Mouse (Mus musculus) spleen, adult 12 weeks (tissue): ENCODE data around the gene D8Ertd738e.
A peak's percentile ranks its signal among the peaks of the same experiment; 100 is the strongest.
"Not testable (repeated sequence)": the region's sequence is repeated elsewhere in the genome, so short reads cannot be mapped to it uniquely, and the experiment has no call there.

Source experiments
- DNase-seq: peaks from one replicate; pipeline ENCODE4 v3.0.0; 2022; ENCODE audit warnings: low spot score

The D8Ertd738e gene

DNA sequence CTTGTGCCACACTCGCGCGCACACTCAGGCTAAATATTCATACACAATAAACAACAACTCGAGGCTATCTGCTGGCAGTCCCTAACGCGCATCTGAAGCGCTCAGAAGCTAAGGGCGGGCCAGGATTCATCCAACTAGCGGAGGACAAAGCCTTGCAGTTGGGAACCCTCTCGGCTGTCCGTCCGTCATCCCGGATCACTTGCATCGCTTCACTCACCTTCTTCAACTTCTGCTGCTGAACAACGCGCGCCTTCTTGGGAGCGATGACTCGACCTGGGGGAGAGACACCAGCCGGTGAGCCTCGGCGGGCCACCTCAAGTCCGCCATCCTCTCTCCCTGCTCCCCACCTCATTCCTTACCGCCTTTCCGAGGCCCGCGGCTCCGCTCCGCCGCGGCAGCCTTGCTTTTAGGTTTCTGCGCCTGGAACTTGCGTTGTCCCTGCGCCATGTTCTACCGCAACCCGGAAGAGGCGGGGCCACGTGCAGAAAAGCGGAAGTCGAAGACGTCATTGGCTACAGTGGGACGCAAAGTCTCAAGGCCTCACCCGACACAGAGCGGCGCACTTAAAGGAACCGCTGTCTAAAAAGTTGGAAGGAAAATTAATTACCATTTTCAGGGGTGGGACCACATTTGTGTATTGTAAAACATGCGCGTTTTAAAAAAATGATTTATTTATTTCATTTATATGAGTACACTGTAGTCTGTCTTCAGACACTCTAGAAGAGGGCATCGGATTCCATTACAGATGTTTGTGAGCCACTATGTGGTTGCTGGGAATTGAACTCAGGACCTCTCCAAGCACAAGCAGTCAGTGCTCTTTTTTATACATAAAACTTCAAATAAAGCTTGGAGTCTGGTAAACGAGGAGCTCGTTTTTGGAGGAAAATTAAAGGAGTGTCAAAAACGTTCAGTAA, at the start of gene D8Ertd738e:
Gene D8Ertd738e (minus strand): TSS at position 463 of the 914 bp plus-strand sequence.
- peak; percentile 82 for DNase-seq

DNA sequence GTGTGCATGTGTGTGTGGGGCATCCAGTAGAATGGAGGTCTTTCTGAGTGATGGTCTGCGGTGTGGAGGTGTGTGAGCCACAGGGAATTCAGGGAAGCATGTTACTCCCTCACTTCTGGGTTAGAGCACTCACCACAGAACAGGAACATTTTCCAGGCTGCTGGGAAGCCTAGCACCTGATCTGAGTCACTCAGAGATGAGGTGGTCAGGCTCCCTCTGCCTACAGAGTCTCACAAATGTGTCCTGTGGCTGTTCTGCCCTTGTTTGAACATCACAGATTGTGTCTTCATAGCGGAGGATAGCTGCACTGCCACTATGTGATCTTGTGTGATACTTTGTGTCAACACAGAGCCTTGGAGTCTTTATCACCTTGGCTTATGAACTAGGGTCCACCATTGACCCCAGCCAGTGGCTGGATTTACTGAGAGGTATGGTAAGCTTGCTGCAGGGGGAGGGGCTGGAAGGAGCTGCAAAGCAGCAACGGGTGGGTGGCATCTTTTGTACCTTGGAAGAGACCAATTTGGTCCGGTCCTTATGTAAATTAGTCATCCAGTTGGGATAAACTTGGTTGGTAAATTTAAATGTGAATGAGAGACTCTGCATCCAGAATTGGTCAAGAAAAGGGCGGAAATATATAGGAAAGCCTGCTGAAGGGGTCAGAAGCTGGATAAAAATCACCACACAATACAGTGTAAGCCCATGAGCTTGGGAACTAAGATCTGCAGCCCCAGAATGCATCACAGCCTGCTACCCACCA, 47.7 kb upstream of the D8Ertd738e start:
- no peak for DNase-seq

DNA sequence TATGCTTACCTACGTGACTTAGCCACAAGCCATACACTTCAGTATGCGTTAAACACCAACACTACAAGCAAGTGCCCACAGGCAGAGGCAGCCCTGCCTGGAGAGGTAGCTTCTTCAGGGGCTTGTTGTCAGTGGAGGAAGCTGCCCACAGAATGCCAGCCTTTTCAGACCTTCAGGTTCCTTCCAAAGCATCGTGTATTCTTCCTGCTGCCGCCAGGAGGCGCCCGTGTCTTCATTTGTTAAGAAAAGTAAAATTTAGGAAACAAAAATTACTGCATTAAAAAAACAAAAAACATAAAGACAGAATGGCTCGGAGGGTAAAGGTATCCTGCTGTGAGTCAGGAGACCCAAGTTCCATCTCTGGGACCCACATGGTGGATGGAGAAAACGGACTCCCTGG, 42.2 kb upstream of the D8Ertd738e start:
- DNase-seq: no peak

DNA sequence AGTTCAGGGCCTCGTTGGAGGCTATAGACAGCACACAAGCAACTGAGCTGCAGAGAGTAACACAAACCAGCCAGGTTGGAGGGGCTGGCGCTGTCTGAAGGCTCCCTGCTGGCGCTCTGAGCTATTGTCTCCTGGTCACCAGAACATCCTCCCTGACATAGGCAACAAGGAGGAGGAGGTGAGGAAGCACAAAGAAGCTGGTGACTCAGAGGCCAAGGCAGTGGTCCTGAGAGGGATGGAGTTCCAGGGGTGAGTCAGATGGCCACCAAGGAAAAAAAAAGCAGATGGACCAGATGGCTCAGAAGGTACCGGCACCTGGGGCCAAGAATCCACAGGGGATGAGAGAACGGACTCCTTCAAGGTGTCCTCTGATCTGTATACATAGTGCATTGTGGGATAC, 41.6 kb upstream of the D8Ertd738e start:
- no peak for DNase-seq

DNA sequence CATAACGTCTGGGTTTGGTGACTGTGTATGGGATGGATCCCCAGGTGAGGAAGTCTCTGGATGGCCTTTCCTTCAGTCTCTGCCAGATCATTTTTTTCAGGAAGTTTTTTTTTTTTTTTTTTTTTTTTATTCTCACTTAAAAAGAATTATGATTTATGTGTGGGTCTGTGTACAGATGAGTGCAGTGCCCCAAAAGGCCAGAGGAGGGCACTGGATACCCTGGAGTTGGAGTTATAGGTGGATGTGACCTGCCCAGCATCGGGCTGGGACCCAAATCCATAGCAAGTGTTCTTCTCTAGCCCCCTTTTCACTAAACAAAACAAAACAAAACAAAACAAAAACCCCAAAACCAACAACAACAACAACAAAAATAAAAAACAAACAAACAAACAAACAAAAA, 39.4 kb upstream of the D8Ertd738e start:
- no peak for DNase-seq

DNA sequence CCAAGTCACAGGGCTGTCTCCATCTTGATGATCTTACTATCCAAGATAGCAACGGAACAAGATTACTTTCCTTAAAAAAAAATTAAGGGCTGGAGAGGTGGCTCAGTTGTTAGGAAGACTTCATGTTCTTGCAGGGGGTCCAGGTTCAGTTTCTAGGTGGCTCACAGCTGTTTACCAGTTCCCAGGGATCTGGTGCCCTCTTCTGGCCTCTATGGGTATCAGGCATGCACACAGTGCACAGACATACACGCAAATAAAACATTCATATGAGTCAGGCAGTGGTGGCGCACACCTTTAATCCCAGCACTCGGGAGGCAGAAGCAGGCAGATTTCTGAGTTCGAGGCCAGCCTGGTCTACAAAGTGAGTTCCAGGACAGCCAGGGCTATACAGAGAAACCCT, 36.1 kb upstream of the D8Ertd738e start:
- not testable (repeated sequence) for DNase-seq

DNA sequence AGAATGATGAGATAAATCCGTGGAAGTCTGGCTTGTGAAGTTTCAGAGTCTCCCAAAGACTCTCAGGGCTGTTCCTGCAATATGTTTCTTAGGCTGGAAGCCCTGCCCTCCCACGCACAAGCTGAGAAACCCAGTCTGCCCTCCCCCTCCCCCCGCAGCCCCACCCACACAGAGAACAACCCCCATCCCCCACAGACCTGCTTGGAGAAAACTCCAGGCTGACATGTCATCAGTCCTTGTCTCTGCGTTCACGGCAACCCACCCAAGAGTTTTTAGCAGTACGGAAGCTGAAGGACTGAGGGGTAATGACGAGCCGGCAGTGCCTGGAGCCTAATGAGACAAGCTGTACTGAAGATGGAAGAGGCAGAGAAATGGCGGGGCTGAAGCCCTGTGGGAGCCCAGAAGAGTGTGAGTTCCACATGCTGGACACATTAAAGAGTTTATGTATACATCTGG, 35.1 kb upstream of the D8Ertd738e start:
- no peak for DNase-seq

DNA sequence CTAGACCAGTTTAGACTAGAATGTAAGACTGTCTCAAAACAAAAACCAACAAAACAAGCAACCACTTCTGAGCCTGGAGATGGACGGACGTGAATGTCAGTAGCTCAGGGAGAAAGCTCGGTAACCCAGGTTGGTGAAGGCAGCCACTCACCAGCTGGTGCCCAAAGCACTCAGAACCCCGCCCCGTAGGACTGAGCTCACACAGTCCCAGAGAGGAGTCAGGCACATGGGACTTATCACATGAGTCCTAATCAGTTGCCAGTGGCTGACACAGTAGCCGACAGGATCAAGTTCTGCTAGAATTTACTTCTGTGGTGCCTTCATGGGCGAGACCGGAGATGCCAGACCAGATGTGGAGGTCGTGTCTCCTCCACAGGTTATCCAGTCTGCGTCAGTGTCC, 31.3 kb upstream of the D8Ertd738e start:
- no peak for DNase-seq

DNA sequence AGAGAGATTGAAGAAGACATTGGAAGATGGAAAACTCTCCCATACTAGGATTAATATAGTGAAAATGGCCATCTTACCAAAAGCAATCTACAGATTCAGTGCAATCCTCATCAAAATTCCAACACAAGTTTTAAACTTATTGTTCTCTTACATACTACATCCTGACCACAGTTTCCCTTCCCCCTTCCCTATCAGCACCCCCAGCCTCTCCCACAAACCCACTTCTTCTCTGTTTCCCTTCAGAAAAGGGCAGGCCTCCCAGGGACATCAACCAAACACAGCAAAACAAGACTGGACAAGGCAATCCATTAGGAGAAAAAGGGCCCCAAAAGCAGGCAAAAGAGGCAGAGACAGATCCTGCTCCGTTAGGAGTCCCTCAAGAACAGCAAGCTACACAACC, 26.9 kb upstream of the D8Ertd738e start:
- no peak for DNase-seq

DNA sequence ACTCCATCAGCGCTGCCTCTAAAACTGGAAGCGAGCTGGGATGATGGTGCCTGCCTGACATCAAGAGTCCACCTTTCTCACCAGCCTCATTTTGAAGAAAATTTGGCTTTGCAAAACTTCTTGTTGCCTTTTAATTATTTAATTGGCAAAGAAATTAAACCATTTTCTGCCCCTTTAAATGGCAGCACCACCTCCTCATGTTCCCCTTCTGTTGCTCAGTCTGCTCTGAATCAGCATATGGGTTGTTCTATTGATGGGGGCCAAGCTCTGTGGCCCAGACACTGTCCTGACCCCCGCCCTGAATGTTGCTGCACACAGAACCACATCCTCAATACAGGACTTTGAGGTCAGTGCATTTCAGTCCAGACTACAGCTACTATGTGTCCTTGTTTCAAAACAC, 24.4 kb upstream of the D8Ertd738e start:
- DNase-seq: no peak

DNA sequence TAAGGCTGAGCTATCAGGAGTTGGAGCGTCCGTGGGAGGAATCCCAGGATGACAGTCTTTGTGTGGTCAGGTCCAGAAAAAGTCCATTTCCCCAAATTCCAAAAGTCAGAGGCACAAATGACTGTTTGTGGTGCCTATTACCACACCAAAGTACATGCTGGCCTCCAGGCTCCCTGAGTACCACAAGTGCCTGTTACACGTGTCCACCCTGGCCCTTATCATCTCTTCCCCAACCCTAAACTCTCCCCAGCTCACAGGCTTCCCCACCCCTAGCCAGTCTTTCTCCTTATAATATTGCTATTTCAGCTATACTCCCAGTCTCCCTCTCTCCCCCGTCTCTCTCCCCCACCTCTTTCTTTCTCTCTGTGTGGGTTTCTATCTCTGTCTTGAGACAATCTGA, 22.8 kb upstream of the D8Ertd738e start:
- no peak for DNase-seq

DNA sequence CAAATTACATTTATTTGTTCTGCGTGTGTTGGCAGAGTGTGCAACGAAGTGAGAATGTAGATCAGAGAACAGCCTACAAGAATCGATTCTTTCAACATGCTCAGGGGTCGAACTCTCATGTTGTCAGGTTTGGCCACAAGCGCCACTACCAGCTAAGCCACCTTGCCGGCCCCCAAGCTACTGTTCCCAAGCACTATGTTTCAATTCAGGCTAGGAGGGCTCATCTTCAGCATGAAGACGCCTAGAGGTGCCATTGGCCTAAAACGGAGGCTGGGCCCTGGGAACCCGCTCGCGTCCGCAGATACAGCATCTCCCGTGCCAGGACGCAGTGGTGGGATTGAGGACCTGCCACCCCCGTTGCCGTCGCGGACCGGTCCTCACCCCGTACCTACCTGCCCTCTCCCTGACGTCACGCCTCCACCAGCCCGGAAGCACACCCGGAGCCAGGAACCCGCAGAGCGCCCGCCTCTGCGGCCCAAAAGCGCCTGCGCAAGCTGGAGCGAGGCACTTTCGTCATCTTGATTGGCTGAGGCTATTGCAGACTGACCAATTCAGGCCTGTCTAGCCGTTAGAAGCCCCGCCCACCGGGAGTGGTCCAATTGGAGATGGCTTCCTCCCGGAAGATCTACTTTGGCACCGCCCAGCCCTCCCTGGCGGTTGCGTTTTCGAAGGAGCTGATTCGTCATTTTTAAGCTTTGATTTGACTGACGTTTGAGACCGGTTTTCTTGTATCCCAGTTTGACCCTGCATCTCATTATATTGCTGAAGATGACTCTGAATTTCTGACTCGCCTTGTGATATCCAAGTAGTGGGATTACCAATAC, 20.6 kb upstream of the D8Ertd738e start, which contains the start of gene Ccdc130:
Gene Ccdc130 (minus strand): TSS at position 431 of the 824 bp plus-strand sequence.
- DNase-seq: peak; percentile 99

DNA sequence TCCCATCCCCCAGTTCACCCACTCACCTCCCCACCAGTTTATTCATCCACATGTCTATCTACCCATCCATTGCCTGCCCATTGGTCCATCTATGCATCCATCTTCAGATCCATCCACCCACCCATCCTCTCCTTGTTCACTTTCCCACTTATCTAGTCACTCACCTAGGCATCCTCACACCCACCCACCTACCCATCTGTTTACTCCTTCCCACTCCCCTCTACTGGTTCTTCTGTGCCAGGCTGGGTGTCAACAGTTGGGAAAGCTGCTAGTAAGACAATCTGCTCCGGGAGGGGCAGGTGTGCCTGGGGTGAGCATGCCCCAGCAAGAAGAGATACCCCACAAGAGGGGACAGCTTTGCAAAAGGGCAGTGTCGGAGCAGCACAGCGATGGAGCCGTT, 11.6 kb upstream of the D8Ertd738e start:
- no peak for DNase-seq

DNA sequence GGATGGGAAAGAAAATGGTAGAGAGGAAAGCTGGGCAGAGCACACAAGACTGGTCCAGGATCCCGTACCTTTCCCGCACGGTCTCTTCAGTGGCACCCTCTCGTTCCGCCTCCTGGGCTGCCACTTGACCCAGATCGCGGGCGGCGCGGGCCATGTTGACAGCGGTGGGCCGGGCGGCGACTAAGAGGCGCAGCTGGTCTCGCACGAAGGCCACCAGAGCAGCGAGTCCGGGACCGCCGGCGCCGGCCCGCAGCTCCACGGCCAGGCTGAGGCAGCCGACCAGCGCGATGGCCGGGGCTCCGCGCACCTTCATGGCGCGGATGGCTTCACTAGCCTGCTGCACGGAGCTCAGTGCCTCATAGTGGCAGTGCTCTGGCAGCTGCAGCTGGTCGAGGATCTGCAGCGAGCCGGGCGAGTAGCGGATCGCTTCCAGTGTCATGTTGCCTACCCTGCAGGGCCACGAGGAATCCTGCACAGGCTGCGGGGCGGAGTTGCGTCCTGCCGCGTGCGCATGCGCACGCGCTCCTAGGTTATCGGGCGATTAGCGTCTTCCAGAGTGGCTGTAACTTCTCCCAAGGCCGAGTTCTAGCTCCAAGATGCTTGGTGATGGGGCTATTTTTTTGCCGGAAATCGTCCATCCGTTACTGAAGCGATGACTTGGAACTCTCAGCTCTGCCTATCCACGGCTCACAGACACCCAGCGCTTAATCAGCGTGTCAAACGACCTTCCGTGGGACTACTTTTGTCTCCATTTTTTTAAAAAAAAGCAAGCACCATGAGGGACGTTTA, 7.5 kb upstream of the D8Ertd738e start, which contains the start of gene Mri1:
Gene Mri1 (minus strand): TSS at position 505 of the 789 bp plus-strand sequence.
- peak; percentile 75 for DNase-seq

DNA sequence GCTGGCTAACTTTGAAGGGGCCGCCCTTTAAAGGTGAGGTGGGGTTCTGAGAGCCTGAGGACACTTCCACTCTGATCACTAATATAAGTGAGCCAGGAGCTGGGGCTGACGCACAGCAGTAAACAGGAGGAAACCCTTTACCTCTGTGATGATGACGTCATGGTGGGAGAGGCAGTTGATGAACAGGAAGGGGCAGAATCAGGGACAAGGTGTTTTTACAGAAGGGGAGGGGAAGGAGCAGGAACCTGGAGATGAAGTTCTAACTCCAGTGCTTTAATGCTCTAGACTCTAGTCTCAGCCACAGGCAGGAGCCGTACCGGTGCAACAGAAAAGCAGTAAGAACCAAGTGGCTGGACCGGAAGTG, 6.9 kb upstream of the D8Ertd738e start:
- DNase-seq: no peak

DNA sequence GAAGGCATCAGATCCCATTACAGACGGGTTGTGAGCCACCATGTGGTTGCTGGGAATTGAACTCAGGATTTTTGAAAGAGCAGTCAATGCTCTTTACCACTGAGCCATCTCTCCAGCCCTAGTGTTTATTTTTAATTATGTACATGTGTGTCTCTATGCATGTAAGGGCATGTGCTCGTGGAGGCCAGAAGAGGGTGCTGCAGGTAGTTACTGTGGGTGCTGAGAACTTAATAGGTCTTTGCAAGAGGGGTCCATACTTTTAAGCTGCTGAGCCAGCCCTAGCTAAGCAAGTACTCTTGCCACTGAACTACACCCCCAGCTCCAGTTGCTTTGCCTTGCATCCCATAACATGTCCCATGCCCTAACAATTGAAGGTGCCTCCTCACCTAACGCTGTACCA, 6.3 kb upstream of the D8Ertd738e start:
- DNase-seq: no peak

DNA sequence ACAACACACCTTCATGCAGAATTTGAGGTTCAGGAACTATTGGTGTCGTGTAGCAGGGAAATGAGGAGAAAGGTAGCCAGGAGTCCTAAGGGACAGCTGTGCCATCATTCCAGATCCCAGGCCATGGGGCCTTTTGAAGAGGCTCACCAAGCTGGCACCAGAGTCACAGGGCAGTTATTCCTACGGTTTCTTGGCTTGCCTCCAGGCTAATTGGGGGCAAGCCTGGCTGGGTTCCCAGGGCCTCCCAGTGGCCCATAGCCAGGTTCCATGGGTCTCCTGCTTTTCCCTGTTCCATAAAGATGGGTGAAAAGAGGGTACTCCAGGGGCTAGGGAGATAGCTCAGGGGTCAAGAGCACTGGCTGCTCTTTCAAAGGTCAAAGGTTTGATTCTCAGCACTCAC, 7.7 kb downstream of the D8Ertd738e start:
- no peak for DNase-seq

DNA sequence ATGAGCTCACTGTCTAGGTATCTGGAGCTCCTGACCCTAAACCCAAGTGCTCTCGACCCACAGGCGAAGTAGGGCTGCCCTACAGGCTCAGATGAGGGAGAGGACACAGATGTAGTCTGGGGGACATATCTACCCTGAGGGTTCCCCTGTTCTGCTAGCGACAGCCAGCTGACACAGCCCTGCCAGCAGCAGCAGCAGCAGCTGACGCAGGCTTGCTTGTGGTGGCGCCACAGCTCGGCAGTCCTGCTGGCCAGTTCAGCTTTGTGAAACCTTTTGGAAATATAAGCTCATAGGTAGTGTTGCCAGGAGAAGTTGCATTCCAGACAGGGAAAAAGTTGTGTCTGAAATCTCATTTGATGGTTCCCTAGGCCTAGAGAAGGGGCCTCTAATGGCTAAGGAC, 8.4 kb downstream of the D8Ertd738e start:
- no peak for DNase-seq

DNA sequence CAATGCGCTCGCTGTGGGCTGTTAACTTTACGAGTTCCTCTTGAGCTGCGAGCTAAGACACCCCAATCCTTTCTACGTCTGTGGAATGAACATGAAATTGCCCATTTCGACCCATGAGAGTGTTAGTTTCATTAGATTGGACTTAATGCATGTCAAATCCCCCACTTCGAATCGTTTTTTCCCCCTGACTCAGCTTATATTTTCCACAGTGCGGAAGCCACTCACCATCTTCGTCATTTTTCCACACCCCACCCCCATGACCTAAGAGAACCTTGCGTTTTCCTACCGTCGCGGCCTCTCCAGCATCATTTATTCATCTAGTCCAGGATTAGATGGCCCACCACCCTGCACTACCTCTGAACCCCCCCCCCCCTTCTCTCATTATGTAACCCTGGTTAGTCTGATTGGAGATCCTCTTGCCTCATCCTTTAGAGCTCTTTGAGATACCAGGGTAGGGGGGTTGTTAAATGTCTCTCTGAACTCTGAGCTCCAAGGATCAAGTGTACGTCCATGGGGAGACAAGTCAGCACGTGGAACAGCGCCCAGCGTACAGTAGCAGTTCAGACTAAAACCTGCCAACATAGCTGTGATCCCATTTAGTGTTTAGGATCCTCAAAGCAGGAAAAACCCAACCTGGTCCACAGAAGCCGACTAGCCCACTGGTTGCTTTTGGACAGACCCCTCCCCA, 11.8 kb downstream of the D8Ertd738e start:
- no peak for DNase-seq

DNA sequence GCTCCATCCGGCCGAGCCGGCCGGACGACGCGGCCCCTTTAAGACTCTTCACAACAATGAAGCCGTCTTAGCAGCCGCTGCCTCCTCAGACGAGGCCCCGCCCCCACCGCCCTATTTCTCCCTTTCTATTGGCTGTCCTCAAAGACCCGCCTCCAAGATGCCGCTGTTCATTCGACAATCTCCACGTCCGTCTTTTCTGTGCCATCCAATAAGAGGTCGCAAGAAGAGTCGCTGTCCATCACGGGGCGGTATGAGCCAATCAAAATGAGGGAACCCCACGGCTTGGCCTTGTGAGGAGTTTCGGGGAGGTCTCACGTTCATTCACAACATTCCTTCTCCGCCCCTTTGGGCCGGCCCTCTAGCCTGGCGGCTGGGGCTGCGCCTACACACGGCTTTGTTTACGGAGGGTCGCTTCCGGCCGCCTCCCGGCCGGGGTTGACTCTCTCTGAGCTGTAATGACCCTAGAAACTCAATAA, 12.5 kb downstream of the D8Ertd738e start, which contains the start of gene Zswim4:
Gene Zswim4 (minus strand): TSS at position 58 of the 476 bp plus-strand sequence.
- peak; percentile 96 for DNase-seq
